Mouse (Mus musculus) olfactory bulb, adult 2 months (tissue): ENCODE measurements around the gene Tmem218. TPM values are rescaled to one million over a fixed set of nuclear protein-coding genes. Genes with fewer than 3 reads are reported as not detected.

Source experiments
- H3K27ac ChIP-seq: fragments of 200-500 bp; 2 replicates; pipeline ENCODE4 v1.5.1; 2012; ENCODE audit warnings: low read depth, low read length; ENCODE audit not compliant: insufficient read depth
- H3K4me1 ChIP-seq: fragments of 200-500 bp; 2 replicates; pipeline ENCODE4 v1.6.1; 2012; ENCODE audit warnings: low read length; ENCODE audit not compliant: control insufficient read depth, insufficient read depth
- H3K4me3 ChIP-seq: fragments of 200-500 bp; 2 replicates; pipeline ENCODE4 v1.5.1; 2012; ENCODE audit warnings: mild to moderate bottlenecking, low read depth, low read length, moderate library complexity; ENCODE audit not compliant: insufficient read depth
- CTCF ChIP-seq: fragments of 200-500 bp; IDR thresholded peaks from 2 replicates; pipeline ENCODE4 v1.5.1; 2012; ENCODE audit warnings: low read depth, mild to moderate bottlenecking, low read length, moderate library complexity; ENCODE audit not compliant: insufficient read depth
- POLR2A ChIP-seq: fragments of 200-500 bp; IDR thresholded peaks from 2 replicates; pipeline ENCODE4 v1.6.1; 2012; ENCODE audit warnings: mild to moderate bottlenecking, low read depth, low read length, moderate library complexity; ENCODE audit not compliant: insufficient read depth
- WGBS: fragments of 180-500 bp; shearing (Covaris S2); methylation state at CpG from one replicate; pipeline ENCODE4 v1.1.7; 2018; 5-methylcytosine and 5-hydroxymethylcytosine counted together
- polyA plus RNA-seq: library from polyadenylated mRNA; stranded (reverse); fragments of >200 nt; gene quantifications from 2 replicates; pipeline ENCODE4 v1.2.4, GENCODE M21; 2012; ENCODE audit warnings: low replicate concordance; ENCODE audit not compliant: missing spikeins, insufficient read depth, insufficient read length

Gene Tmem218
- polyA plus RNA-seq, 1 experiment = not detected

DNA sequence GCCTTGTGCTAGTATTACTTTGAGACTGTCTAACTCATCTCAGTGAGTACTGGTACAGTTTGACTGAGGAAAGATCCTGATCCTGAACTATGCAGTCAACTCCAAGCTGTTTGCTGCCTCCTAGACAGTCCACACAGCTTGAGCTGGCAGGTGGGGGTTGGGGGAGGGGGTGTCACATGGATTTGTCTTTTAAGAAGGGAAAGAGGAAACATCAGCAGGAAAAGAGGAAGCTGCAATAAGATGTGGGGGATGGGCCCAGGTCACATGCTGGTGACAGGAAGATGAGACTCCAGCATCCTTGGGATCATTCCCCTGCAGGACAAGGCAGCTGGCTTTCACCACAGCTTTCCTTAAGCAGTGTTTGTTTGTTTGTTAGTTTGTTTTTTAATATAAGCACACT, 39.4 kb downstream of the Tmem218 start:
- TF ChIP-seq CTCF (no peak), POLR2A (no peak)
- Histone ChIP-seq H3K4me1 (peaks cover 10% of the 10 kb centered on the region), H3K27ac (no peak overlapping the region), H3K4me3 (no peak overlapping the region)

- Histone ChIP-seq H3K27ac (0 out of 2 replicates have a peak overlapping the region, but pooled peaks have one; percentile 18), H3K4me3 (no peak overlapping the region), H3K4me1 (peaks cover 9% of the 10 kb centered on the region)
- WGBS = 44% methylated on average over 3 of the region's 3 CpGs
- TF ChIP-seq POLR2A = no peak
- TF ChIP-seq CTCF = no peak
Observed at GRCm38 (mm10) chr9:37248381-37248906, 40.4 kb downstream of the Tmem218 start.

DNA sequence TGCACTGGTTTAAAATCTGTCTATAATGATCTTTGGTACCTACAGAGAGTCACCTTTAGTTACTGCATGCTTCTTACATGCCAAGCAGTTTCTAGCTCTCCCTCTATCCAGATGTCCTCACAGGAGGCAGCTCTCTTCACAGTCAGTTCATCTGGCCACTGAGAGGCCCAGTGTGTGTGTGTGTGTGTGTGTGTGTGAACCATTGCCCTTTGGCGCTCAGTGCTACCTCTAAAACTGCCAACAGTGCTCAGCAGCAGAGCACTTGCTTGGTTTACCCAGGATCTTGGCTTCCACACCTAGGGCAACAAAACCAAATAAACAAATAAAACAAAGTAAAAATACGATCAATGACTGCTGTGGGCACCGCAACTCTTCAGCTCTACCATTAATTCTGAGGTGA, 42.0 kb downstream of the Tmem218 start:
- no peak for TF ChIP-seq CTCF
- TF ChIP-seq POLR2A = no peak
- Histone ChIP-seq H3K4me1 (peaks cover 13% of the 10 kb centered on the region), H3K4me3 (no peak overlapping the region), H3K27ac (no peak overlapping the region)
- 87% methylated on average over 3 of the region's 3 CpGs for WGBS

GRCm38 (mm10) chr9:37250631-37251030, 42.6 kb downstream of the Tmem218 start:
- no peak overlapping the region for H3K4me3 ChIP-seq
- TF ChIP-seq CTCF (no peak), POLR2A (no peak)
- WGBS = 89% methylated on average over 6 of the region's 6 CpGs
- H3K4me1 ChIP-seq = peaks cover 19% of the 10 kb centered on the region
- no peak overlapping the region for H3K27ac ChIP-seq

GRCm38 (mm10) chr9:37254531-37255110, 46.6 kb downstream of the Tmem218 start:
- Histone ChIP-seq H3K4me3 (peak overlapping the region; percentile 61), H3K27ac (no peak overlapping the region), H3K4me1 (peaks cover 12% of the 10 kb centered on the region)
- TF ChIP-seq POLR2A (no peak), CTCF (no peak)
- 30% methylated on average over 6 of the region's 6 CpGs for WGBS

GRCm38 (mm10) chr9:37255149-37255888, 47.3 kb downstream of the Tmem218 start, which contains the start of gene Slc37a2:
Gene Slc37a2, minus strand, starts transcription at chr9:37255738.
- peaks cover 12% of the 10 kb centered on the region for H3K4me1 ChIP-seq
- H3K27ac ChIP-seq = peak within 1 kb of the TSS; percentile 54
- TF ChIP-seq CTCF (no peak), POLR2A (no peak)
- peak within 1 kb of the TSS; percentile 61 for H3K4me3 ChIP-seq
- WGBS = 3% methylated on average over 36 of the region's 38 CpGs

DNA sequence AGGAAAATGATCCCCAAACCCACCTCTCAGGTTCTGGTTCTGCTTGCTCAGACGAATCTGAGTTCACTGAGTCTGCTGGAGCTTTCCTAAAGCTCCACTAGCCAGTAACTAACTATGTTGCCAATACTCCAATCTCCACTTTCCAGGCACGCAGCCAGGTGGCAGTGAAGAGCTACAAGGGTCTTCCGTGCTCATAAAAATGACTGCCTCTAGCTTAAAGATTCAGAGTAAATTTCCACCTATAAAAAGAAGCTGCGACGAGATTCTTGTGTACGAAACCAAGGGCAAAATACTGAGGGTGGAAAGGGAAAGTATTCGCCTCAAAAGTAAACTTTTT, 47.8 kb downstream of the Tmem218 start:
- Histone ChIP-seq H3K4me3 (peak overlapping the region; percentile 61), H3K4me1 (peaks cover 12% of the 10 kb centered on the region), H3K27ac (no peak overlapping the region)
- no peak for TF ChIP-seq CTCF
- no peak for TF ChIP-seq POLR2A
- WGBS = 15% methylated on average over 7 of the region's 7 CpGs

- WGBS = 84% methylated on average over 2 of the region's 2 CpGs
- no peak for TF ChIP-seq POLR2A
- TF ChIP-seq CTCF = no peak
- Histone ChIP-seq H3K4me1 (no peaks in the 10 kb centered on the region), H3K27ac (no peak overlapping the region), H3K4me3 (no peak overlapping the region)
Observed at GRCm38 (mm10) chr9:37266622-37267021, 58.6 kb downstream of the Tmem218 start.

Other genes with a start within 250 kb of the Tmem218 start
- not detected in 2 replicates for gene Pknox2, start 60.8 kb upstream of the Tmem218 start, polyA plus RNA-seq
- not detected in 2 replicates for gene Slc37a2, start 47.5 kb downstream of the Tmem218 start, polyA plus RNA-seq
- not detected in 2 replicates for gene Ccdc15, start 140.2 kb downstream of the Tmem218 start, polyA plus RNA-seq
- not detected in 2 replicates for gene Hepacam, start 159.1 kb downstream of the Tmem218 start, polyA plus RNA-seq
- not detected in 2 replicates for gene Robo4, start 193.7 kb downstream of the Tmem218 start, polyA plus RNA-seq
- gene Robo3, start 225.0 kb downstream of the Tmem218 start, polyA plus RNA-seq = not detected in 2 replicates